Mouse (Mus musculus): ENCODE results near the gene Cntnap5b. TPM values are rescaled to one million over a fixed set of nuclear protein-coding genes. Genes with fewer than 3 reads are reported as not detected.
"Not testable (repeated sequence)": the region's sequence is repeated elsewhere in the genome, so short reads cannot be mapped to it uniquely, and the experiment has no call there.

Gene Cntnap5b
- under 1 TPM in 1 of 2 experiments, not detected in 1; 0.08 TPM for total RNA-seq (2021)
- long read RNA-seq, experiment 1, result 0 reads
- long read RNA-seq, experiment 2, result 0 reads

DNA sequence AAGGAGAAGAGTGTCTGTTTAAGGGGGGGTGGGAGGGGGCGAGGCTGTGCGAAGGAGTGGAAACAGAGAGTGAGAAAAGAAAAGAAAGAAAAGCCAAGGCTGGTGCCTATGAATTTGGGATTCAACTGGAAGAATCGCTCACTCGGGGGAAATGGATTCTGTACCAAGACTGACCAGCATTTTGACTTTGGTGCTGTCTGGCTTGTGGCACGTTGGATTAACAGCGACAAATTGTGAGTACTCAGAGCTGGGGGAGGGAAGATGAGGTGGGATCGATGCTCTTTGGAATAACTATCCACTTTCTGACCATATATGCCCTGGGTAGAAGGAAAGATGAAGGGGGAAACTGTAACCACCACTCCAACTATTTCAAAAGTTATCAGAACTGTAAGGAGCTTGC lies at the start of gene Cntnap5b:
TSS of gene Cntnap5b (plus strand) at position 152 of the 400 bp plus-strand sequence.
- DNase-seq, result no peak
- H3K27ac ChIP-seq, result no peak within 1 kb of the TSS
- intact Hi-C loops (cut with DNase I), result no loop called here
- no peak within 1 kb of the TSS for H3K4me3 ChIP-seq
- no peak for TF ChIP-seq CTCF (IDR thresholded peaks at IDR 0.05)

DNA sequence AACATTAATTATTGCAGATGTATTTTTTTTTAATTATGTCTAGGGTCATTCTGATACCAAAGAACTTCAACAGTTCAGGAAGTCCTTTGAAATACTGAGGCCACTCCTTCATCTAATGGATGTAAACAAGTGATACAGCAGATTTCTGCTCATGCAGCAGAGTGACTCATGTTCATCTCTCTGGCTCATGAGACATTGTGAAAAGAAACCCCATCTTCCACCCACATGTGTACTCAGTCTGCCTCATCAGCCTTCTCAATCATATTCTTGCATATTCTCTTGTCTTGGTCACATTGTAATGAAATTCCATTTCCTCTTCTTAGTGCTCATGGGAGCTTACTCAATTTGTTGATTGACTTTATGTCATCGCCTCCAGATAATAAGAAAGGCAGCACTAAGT lies 12.6 kb upstream of the Cntnap5b start:
- H3K27ac ChIP-seq, result no peak overlapping the region
- intact Hi-C loops (cut with DNase I), result no loop called here
- no peak overlapping the region for H3K4me3 ChIP-seq
- DNase-seq, result no peak
- no peak for TF ChIP-seq CTCF (IDR thresholded peaks at IDR 0.05)

DNA sequence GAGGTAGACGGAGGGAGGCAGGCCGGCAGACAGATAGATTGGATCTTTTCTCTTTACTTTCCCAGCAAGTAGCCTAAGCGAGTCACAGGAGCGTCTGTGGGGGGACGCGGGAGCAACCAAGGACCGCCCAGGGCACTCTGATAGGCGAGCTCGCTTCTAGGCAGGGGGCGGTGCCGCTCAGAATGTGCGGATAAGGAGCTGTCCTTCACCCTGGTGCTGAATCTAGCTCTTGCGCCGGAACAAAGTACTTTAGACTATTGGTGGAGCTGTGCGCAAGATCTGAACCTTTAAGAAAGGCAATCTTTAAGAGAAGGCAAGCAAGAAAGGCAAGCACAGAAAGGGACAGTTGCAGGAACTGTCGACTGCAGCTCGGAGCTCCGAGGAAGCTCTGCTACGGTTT lies 382 bp upstream of the Cntnap5b start:
- peak; percentile 15 for DNase-seq
- H3K27ac ChIP-seq, result no peak overlapping the region
- H3K4me3 ChIP-seq, result no peak overlapping the region
- TF ChIP-seq CTCF (IDR thresholded peaks at IDR 0.05), result no peak
- intact Hi-C loops (cut with DNase I), result no loop called here

DNA sequence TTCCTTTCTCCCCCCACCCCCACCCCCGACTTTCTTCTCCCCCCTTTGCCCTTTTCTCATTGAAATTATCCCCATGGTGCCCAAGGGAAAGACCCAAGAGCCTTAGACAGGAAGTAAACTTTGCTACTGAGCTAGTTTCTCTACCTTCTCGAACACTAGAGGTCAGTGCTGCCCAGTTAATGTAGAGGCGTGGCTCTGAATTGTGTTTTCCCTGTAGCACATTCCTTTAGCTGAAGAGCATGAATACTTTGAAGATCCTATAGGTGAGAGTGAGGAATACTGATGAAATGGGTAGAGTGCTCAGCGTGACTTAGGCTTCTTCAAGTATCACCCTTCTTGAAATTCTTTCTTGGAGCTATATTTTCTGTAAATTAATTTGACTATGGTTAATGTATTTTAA lies 1.6 kb downstream of the Cntnap5b start:
- intact Hi-C loops (cut with DNase I), result no loop called here
- no peak for DNase-seq
- Histone ChIP-seq H3K4me3 (no peak overlapping the region), H3K27ac (no peak overlapping the region)
- TF ChIP-seq CTCF (IDR thresholded peaks at IDR 0.05), result peak; percentile 18; the same call in 1 of the 2 replicates

DNA sequence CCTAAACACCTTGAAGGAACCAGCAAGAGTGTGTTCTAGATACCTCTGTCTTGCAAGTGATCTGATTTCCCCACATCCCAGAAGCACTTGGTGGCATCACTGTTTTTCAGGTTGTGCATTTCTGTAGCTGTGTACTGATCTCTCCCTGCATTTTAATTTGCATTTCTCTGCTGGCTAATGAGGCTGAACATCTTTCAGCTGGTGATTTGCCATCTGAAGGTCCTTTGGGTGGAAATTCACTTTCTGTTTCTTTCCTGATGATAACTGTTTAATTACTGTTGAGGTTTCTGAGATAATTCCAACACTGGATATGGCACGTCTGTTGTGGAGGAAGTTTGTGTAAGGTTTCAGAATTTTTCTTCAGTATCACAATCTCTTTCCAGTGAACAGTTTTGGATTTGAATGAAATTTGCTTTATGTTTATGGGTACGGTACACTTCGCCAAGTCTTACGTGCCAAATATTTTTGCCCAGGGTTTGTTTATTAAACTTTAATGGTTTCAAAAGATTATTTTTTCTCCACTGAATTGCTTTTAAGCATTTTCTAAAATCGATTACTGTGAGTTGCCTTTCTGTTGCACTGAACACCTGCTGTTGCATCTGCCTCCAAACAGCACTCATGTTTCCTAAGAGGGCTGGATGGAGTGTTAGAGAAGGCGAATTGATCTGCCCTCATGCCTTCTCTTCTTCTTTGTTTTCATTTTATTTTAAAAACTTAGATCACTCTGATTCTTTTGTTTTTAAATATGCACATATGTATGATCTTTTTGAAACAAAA lies 41.0 kb downstream of the Cntnap5b start:
- no peak overlapping the region for H3K4me3 ChIP-seq
- no peak for DNase-seq
- H3K27ac ChIP-seq, result no peak overlapping the region
- TF ChIP-seq CTCF (IDR thresholded peaks at IDR 0.05), result no peak
- intact Hi-C loops (cut with DNase I), result no loop called here

DNA sequence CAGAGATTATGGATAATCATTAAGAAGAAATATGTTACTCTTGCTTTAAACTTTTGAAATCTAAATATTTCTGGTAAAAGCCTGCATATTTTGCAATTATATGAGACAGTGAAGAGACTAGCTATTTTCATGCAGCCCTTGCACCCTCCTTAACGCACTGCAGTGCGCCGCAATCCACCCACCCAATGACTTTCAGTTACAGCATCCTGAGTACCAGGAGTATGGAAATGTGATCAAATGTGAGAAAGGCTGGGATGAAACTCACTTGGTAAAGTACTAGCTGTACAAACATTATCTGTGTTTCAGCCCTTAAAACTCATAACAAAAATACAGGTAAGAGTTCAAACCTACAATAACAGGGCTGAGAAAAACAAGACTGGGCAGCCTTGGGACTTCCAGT lies 99.8 kb downstream of the Cntnap5b start:
- no peak overlapping the region for H3K27ac ChIP-seq
- no peak overlapping the region for H3K4me3 ChIP-seq
- no peak for TF ChIP-seq CTCF (IDR thresholded peaks at IDR 0.05)
- intact Hi-C loops (cut with DNase I), result no loop called here
- DNase-seq, result no peak

DNA sequence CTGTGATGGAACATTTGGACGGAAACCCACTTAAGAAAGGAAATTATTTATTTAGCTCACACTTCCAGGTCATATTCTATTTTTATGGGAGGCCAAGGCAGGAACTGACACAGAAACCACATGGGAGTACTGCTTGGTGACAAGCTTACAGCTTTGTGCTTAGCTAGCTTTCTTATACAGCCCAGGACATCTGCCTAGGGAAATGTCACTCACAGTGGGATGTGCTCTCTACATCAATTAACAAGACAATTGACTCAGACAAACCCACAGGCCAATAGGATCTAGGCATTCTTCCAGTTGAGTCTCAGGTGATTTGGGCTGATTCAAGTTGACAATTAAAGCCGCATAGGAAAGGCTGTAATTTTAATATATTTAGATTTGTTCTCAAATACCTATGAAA lies 135.2 kb downstream of the Cntnap5b start:
- DNase-seq, result no peak
- intact Hi-C loops (cut with DNase I), result no loop called here
- Histone ChIP-seq H3K27ac (no peak overlapping the region), H3K4me3 (no peak overlapping the region)
- TF ChIP-seq CTCF (IDR thresholded peaks at IDR 0.05), result no peak

DNA sequence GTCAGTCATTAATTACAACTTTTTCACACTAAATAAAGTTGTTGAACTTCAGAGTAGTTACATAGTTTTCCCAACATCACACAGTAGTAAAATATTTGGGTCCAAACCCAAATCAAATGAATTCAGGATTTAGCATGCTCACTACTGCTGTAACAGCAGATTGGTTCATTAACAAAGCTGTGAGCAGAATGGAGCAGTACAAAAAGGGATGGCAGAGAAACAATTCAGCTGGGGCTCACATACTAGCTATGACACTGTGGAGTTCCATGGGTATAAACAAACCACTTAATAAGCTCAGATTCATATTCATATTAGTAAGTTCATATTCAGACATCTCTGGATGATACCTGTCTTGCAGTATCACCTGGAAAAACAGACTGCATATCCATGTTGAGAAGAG lies 170.9 kb downstream of the Cntnap5b start:
- intact Hi-C loops (cut with DNase I), result no loop called here
- Histone ChIP-seq H3K4me3 (no peak overlapping the region), H3K27ac (no peak overlapping the region)
- no peak for DNase-seq
- TF ChIP-seq CTCF (IDR thresholded peaks at IDR 0.05), result no peak

DNA sequence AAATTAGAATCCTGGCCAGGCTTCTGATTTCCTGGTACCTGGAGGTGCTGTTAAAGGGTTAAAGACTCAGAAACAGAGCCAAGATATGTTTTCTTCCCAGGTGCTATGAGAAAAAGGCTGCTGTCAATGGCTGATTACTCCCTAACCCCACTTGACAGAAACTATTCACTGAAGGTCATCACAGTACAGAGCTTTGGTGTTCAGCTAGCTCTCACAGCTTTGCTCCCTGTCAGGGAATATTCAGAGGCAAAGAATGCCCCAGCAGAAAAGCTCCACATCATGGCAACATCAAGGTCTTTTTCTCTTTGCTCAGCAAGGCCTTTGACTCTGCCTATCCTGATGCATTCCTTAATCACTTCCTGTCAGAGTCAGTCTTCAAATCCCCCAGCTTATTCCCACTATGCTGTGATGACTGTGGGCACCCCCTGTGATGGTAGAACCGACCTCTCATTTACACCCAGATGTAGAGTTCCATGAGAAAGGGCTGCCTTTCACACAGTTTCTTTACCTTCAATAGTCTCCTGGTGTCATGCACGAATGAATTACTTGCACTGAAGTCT lies 186.9 kb downstream of the Cntnap5b start:
- H3K4me3 ChIP-seq, result no peak overlapping the region
- intact Hi-C loops (cut with DNase I), result no loop called here
- DNase-seq, result no peak
- H3K27ac ChIP-seq, result no peak overlapping the region
- TF ChIP-seq CTCF (IDR thresholded peaks at IDR 0.05), result no peak

DNA sequence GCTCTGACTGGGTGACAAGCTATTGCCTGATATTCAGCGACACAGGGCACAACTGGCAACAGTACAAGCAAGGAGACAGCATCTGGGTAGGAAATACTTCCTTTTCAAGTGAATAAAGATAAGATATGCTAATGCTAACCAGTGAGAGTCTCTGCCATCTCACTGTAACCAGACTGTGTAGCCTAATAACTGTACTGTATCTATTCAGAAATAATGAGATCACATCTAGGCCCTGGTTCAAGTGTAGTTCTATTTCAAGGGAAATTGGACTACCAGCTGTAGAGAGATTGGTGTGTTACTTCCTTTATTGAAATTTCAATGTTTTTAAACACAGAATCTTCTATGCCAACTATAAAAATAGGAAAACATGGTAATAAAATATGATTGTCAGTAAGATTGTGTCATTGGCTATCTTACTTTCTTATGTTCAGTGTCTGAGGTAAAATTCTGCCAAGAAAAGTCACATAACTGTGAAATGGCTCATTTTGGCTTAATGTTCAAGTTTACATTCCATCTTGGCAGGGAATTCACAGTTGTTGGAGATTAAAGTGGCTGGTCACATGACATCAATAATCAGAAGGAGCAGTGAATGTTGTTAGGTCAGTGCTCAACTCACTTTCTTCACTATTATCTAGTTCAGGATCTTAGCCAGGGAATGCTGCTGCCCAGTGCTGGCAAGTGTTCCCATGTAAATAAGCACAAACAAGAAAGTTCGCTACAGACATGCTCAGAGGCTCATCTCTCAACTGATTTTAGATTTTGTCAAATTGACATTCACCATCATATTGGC lies 194.9 kb downstream of the Cntnap5b start:
- intact Hi-C loops (cut with DNase I), result no loop called here
- H3K27ac ChIP-seq, result no peak overlapping the region
- no peak for TF ChIP-seq CTCF (IDR thresholded peaks at IDR 0.05)

DNA sequence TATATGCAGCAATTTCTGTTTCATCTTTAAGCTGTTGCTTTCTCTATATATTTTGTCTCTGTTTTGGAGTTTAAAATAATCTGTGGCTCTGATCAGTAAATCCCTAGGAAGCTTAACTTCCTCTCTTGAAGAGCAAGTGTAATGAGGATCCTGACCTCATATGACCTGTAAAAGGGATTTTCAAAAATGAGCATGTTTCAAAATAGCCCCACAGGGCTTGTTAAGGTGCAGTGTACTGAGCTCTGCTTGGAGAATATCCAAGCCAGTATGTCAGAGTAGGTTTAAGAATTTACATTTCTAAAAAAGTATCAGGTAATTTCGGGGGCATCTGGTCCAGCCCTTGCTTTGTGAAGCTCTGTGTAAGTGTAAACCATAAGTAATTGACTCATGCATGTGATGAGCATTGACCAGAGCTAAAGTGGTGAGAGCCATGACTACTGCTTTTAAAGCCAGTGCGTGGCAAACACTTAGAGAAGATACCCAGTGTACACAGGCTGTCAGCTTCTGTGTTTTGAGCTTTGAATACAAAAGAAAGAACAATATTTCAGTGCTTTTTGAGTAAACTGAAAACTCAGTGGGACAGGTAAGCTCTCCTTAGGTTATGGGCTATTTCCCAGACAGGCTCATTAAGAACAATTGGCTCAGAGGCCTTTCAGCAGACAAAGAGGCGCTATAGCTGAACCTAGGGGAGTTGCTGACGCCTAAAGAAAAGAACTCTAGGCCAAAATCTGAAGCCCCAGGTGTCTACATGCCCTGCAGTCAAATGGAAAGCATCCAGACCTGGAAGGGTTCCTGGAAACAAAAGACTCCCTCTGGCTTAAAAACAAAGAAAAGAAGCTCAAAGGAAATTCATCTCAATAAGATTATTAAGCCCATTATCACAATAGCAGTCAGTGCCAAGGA lies 197.9 kb downstream of the Cntnap5b start:
- intact Hi-C loops (cut with DNase I), result no loop called here

More for the DNA sequence above, 194.9 kb downstream of the Cntnap5b start:
- no peak overlapping the region for H3K4me3 ChIP-seq
- DNase-seq, result no peak

DNA sequence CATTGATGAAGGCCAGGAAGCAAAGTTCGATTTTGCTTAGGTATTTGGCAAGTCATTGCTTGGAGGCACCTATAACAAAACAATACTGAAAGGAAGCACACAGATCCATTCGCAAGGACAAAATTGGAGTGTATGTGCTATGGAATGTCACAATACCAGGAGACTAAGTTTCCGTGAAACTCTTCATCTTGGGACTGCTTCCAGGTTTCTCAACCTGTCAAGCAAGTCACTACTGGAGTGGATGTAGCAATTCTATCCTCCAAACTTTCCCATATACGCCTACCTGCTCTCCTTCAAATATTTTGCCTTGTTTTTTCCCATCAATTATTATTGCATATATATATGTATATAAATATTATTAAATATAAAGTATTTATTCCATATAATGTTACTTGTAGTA lies 228.7 kb downstream of the Cntnap5b start:
- H3K4me3 ChIP-seq; DNase-seq; intact Hi-C loops (cut with DNase I); H3K27ac ChIP-seq: not testable (repeated sequence)

More for the DNA sequence above, 197.9 kb downstream of the Cntnap5b start:
- Histone ChIP-seq H3K27ac (no peak overlapping the region), H3K4me3 (no peak overlapping the region)
- no peak for TF ChIP-seq CTCF (IDR thresholded peaks at IDR 0.05)
- no peak for DNase-seq

Measured in gastrocnemius, adult 2 months (tissue).